Mouse (Mus musculus) forebrain, embryonic 10.5 days (tissue): ENCODE measurements around the gene Arhgef10l. TPM values are rescaled to one million over a fixed set of nuclear protein-coding genes. Genes with fewer than 3 reads are reported as not detected.

Source experiments
- DNase-seq: peaks from one replicate; pipeline ENCODE4 v3.0.0-alpha.2; 2017; ENCODE audit warnings: low spot score; ENCODE audit errors: extremely low spot score
- H3K27ac ChIP-seq: fragments of 300-500 bp; sonication (generic); 2 replicates; pipeline ENCODE4 v1.5.1; 2016; ENCODE audit warnings: mild to moderate bottlenecking
- H3K27me3 ChIP-seq: fragments of 300-500 bp; sonication (generic); 2 replicates; pipeline ENCODE4 v1.6.1; 2016; ENCODE audit warnings: mild to moderate bottlenecking; ENCODE audit not compliant: poor library complexity, severe bottlenecking
- H3K36me3 ChIP-seq: fragments of 300-500 bp; sonication (generic); replicated peaks from 2 replicates; pipeline ENCODE4 v1.6.1; 2016; ENCODE audit warnings: mild to moderate bottlenecking, moderate library complexity
- H3K4me1 ChIP-seq: fragments of 300-500 bp; sonication (generic); 2 replicates; pipeline ENCODE4 v1.6.1; 2016
- H3K4me3 ChIP-seq: fragments of 300-500 bp; sonication (generic); 2 replicates; pipeline ENCODE4 v1.5.1; 2016; ENCODE audit warnings: mild to moderate bottlenecking, moderate library complexity
- H3K9me3 ChIP-seq: fragments of 300-500 bp; sonication (generic); 2 replicates; pipeline ENCODE4 v1.6.1; 2016; ENCODE audit warnings: mild to moderate bottlenecking, moderate library complexity
- WGBS: fragments of 180-500 bp; shearing (Covaris S2); methylation state at CpG from one replicate; pipeline ENCODE4 v1.1.7; 2016; 5-methylcytosine and 5-hydroxymethylcytosine counted together
- polyA plus RNA-seq: library from polyadenylated mRNA; unstranded; fragments of >200 nt; fragmentation: Nextera tagmentation; extraction: Ambion mirVana; gene quantifications from 2 replicates; pipeline ENCODE4 v1.2.1, GENCODE M21; 2016

The Arhgef10l gene
- polyA plus RNA-seq, 1 experiment from 2014 or later: 23.0 TPM

- H3K27ac ChIP-seq: peak overlapping the region; percentile 100
These were observed 36.1 kb upstream of the Arhgef10l start for GRCm38 (mm10) chr4:140701716-140702561.

GRCm38 (mm10) chr4:140701049-140701715 is 35.4 kb upstream of the Arhgef10l start:
- Histone ChIP-seq H3K27me3 (peaks cover 33% of the 10 kb centered on the region), H3K27ac (peak overlapping the region; percentile 100), H3K36me3 (peaks cover 27% of the 10 kb centered on the region), H3K4me1 (peaks cover 56% of the 10 kb centered on the region), H3K9me3 (no peaks in the 10 kb centered on the region), H3K4me3 (peak overlapping the region; percentile 89)
- peak; percentile 81 for DNase-seq
- WGBS: under 1% methylated on average over 61 of the region's 61 CpGs

More at GRCm38 (mm10) chr4:140701716-140702561, 36.1 kb upstream of the Arhgef10l start:
- Histone ChIP-seq H3K27me3 (peaks cover 33% of the 10 kb centered on the region), H3K4me1 (peaks cover 61% of the 10 kb centered on the region), H3K36me3 (peaks cover 35% of the 10 kb centered on the region), H3K4me3 (peak overlapping the region; percentile 89), H3K9me3 (no peaks in the 10 kb centered on the region)
- peak; percentile 55 for DNase-seq
- 2% methylated on average over 87 of the region's 107 CpGs for WGBS

- H3K27ac ChIP-seq: peak within 1 kb of the TSS; percentile 100
- H3K4me1 ChIP-seq: peaks cover 48% of the 10 kb centered on the region
- peaks cover 20% of the 10 kb centered on the region for H3K36me3 ChIP-seq
- no peaks in the 10 kb centered on the region for H3K9me3 ChIP-seq
- peak within 1 kb of the TSS; percentile 89 for H3K4me3 ChIP-seq
- 5% methylated on average over 20 of the region's 20 CpGs for WGBS
- peaks cover 33% of the 10 kb centered on the region for H3K27me3 ChIP-seq
- no peak for DNase-seq
These were observed 34.6 kb upstream of the Arhgef10l start, which contains the start of gene Rcc2 for GRCm38 (mm10) chr4:140700269-140701018. Gene Rcc2 (plus strand): TSS chr4:140700541.

DNA sequence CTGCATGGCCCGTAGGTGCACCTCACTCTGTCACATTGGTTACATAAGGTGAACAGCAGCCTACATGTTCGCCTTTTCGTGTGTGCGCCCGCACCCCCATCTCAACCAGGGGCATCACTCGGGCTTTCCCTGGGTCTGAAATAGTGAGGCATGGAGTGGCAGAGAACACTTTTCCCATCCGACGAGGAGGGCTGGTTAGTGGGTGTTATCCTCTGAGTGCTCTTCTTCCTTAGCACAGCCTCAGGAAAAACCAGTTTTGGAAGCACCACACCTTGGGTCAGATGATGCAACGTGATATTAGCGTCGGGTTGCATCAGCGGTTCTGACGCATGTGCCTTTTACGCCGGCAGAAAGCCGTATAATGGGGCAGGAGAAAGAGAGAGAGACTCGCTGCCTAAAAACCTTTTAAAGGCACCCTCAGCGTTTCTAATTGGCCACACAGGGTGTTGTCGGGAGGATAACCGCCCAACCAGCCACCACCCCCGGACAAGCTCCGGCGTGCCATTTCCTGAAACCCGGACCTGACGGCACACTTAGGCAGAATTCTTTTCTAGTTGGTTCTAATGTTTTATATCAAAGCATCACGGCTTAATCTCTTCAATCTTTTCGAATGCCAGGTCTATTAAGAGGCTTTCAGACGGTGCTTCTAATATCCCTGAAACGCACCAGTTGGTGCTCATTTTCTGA is 33.8 kb upstream of the Arhgef10l start:
- H3K36me3 ChIP-seq: peaks cover 11% of the 10 kb centered on the region
- peak; percentile 62 for DNase-seq
- H3K27me3 ChIP-seq: peaks cover 33% of the 10 kb centered on the region
- WGBS: 6% methylated on average over 29 of the region's 29 CpGs
- peak overlapping the region; percentile 100 for H3K27ac ChIP-seq
- no peaks in the 10 kb centered on the region for H3K9me3 ChIP-seq
- H3K4me3 ChIP-seq: peak overlapping the region; percentile 89
- H3K4me1 ChIP-seq: peaks cover 47% of the 10 kb centered on the region

GRCm38 (mm10) chr4:140695675-140696585 is 30.1 kb upstream of the Arhgef10l start:
- no peak overlapping the region for H3K27ac ChIP-seq
- no peak for DNase-seq
- H3K4me1 ChIP-seq: peaks cover 38% of the 10 kb centered on the region
- 86% methylated on average over 14 of the region's 14 CpGs for WGBS
- H3K27me3 ChIP-seq: peaks cover 31% of the 10 kb centered on the region
- H3K36me3 ChIP-seq: no peaks in the 10 kb centered on the region
- no peaks in the 10 kb centered on the region for H3K9me3 ChIP-seq
- H3K4me3 ChIP-seq: no peak overlapping the region

DNA sequence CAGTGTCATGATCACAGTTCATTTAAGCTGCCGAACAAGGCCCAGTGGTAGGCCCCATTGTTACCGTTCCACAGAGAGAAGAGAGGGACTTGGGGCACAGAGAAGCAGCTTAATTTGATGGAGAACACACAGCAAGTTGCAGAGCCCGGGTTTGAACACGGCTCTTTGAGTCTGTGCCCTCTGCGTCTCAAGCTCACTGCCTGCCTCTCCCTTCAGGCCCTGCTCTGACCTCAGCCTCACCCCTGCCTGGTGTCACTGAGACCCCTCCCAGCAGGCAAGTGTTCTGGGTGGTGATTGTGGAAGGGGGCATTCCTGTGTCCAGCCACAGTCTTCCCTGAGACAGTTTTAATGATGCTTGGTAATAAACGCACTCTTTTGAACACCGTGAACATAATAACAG is 29.3 kb upstream of the Arhgef10l start:
- WGBS: 78% methylated on average over 7 of the region's 7 CpGs
- Histone ChIP-seq H3K4me1 (peaks cover 35% of the 10 kb centered on the region), H3K9me3 (no peaks in the 10 kb centered on the region), H3K27me3 (peaks cover 23% of the 10 kb centered on the region), H3K36me3 (no peaks in the 10 kb centered on the region), H3K4me3 (no peak overlapping the region), H3K27ac (no peak overlapping the region)
- no peak for DNase-seq

DNA sequence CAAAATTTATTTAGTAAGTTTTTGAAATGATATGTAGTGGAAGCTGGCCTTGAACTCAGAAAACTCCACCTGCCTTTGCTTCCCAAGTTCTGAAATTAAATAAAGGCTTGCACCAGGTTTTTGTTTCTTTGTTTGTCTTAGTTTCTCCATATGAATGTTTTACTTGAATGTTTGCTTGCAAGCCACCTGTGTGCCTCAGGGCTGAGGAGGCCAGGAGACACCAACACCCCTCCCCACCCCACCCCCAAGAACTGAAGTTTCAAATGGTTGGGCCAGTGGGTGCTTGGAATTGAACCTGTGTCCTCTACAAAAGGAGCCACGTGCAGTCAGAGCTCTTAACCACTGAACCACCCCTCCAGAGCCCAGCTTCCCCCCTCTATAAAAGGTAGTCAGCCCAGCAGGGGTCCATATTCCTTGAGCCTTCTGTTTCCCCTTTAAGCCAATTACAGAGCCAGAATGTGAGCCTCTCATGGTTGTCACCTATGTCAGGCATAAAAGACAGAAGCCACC is 28.8 kb upstream of the Arhgef10l start:
- DNase-seq: no peak
- peaks cover 29% of the 10 kb centered on the region for H3K4me1 ChIP-seq
- H3K9me3 ChIP-seq: no peaks in the 10 kb centered on the region
- H3K27me3 ChIP-seq: peaks cover 18% of the 10 kb centered on the region
- WGBS: 40% methylated on average over 1 of the region's 1 CpGs
- H3K27ac ChIP-seq: no peak overlapping the region
- no peaks in the 10 kb centered on the region for H3K36me3 ChIP-seq
- H3K4me3 ChIP-seq: no peak overlapping the region

GRCm38 (mm10) chr4:140693513-140693912 is 27.7 kb upstream of the Arhgef10l start:
- Histone ChIP-seq H3K27ac (no peak overlapping the region), H3K9me3 (no peaks in the 10 kb centered on the region), H3K4me1 (peaks cover 24% of the 10 kb centered on the region), H3K27me3 (peaks cover 7% of the 10 kb centered on the region), H3K36me3 (no peaks in the 10 kb centered on the region), H3K4me3 (no peak overlapping the region)
- DNase-seq: no peak
- 88% methylated on average over 4 of the region's 4 CpGs for WGBS

GRCm38 (mm10) chr4:140691481-140691880 is 25.7 kb upstream of the Arhgef10l start:
- Histone ChIP-seq H3K9me3 (no peaks in the 10 kb centered on the region), H3K27me3 (no peaks in the 10 kb centered on the region), H3K4me1 (peaks cover 29% of the 10 kb centered on the region), H3K36me3 (no peaks in the 10 kb centered on the region), H3K27ac (0 out of 2 replicates have a peak overlapping the region, but pooled peaks have one; percentile 20), H3K4me3 (no peak overlapping the region)
- DNase-seq: no peak
- 76% methylated on average over 7 of the region's 7 CpGs for WGBS

GRCm38 (mm10) chr4:140689873-140690655 is 24.3 kb upstream of the Arhgef10l start:
- H3K4me3 ChIP-seq: no peak overlapping the region
- H3K27me3 ChIP-seq: no peaks in the 10 kb centered on the region; the same call in 1 of the 2 replicates
- H3K9me3 ChIP-seq: no peaks in the 10 kb centered on the region
- peaks cover 31% of the 10 kb centered on the region for H3K4me1 ChIP-seq
- no peak overlapping the region for H3K27ac ChIP-seq
- no peaks in the 10 kb centered on the region for H3K36me3 ChIP-seq
- WGBS: 83% methylated on average over 16 of the region's 16 CpGs
- DNase-seq: no peak
